Comparison of ENCODE assay signal across 11 mouse cellular contexts in the genomic region with DNA sequence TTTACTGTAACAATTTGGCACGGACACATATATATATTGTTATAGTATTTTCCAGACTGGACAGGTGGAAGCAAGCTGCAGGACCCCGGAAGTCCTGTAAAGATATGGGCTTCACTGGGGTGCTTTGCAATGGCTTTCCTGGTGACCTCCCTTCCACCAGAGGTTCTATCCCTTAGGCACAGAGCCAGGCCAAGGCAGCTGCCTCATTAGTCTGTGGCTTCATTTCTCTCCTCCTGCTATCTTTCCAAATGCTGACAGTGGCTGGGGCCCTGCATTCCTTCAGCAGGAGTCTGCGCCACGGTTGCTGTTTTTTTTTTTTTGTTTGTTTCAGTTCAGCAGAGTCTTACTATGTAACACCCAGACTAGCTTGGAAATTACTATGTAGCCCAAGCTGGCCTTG. TPM values are rescaled to one million over a fixed set of nuclear protein-coding genes. Genes with fewer than 3 reads are reported as not detected.
A peak's percentile ranks its signal among the peaks of the same experiment; 100 is the strongest.
DNase-seq lines count a peak whose midpoint lies in the region; ATAC-seq and TF ChIP-seq lines count a peak whose summit lies in the region.
"Had no signal": no experiment of that assay in that cellular context is flagged by ENCODE, and none has a peak within 500 bp of the region (broad histone marks: within the 10 kb centered on the region; RNA-seq: fewer than 3 reads in every experiment).

No protein-coding gene starts in this region.

- TF ChIP-seq POLR2A in bone marrow macrophage, adult 2 months (IDR thresholded peaks at IDR 0.05; ENCODE audit: borderline replicate concordance, low read depth, low read length), result no peak

- H3K9me3 ChIP-seq in heart, embryonic 16.5 days (replicated peaks; ENCODE audit: control insufficient read depth, low read length), result no peaks in the 10 kb centered on the region
- no peaks in the 10 kb centered on the region for H3K9me3 ChIP-seq in hindbrain, embryonic 12.5 days (replicated peaks)
- H3K9me3 ChIP-seq in midbrain, embryonic 12.5 days, result no peaks in the 10 kb centered on the region

- TF ChIP-seq CTCF in bone marrow macrophage, adult 2 months (IDR thresholded peaks at IDR 0.05; ENCODE audit: low read depth, low read length), result no peak

- no peak overlapping the region for H3K9ac ChIP-seq in heart, embryonic 16.5 days (ENCODE audit: low read length)
- peak overlapping the region; percentile 81; the same call in 1 of the 2 replicates for H3K9ac ChIP-seq in hindbrain, embryonic 12.5 days
- peak overlapping the region; percentile 65; the same call in 1 of the 2 replicates for H3K9ac ChIP-seq in midbrain, embryonic 12.5 days (replicated peaks)
- H3K9ac ChIP-seq: liver, embryonic 14.5 days had no signal

- 38% methylated on average over 4 of the region's 4 CpGs for WGBS in heart, embryonic 16.5 days
- 41% methylated on average over 4 of the region's 4 CpGs for WGBS in hindbrain, embryonic 12.5 days
- 44% methylated on average over 4 of the region's 4 CpGs for WGBS in midbrain, embryonic 12.5 days

- H3K4me3 ChIP-seq in heart, embryonic 16.5 days (ENCODE audit: low read length), result peak overlapping the region; percentile 69
- H3K4me3 ChIP-seq in bone marrow macrophage, adult 2 months (ENCODE audit: insufficient read depth, low read length), result peak overlapping the region; percentile 46; the same call in 1 of the 2 replicates
- peak overlapping the region; percentile 67 for H3K4me3 ChIP-seq in hindbrain, embryonic 12.5 days
- H3K4me3 ChIP-seq in midbrain, embryonic 12.5 days, result peak overlapping the region; percentile 69

- peaks cover 27% of the 10 kb centered on the region for H3K4me1 ChIP-seq in heart, embryonic 16.5 days (ENCODE audit: control insufficient read depth, insufficient read depth, low read length)
- peaks cover 13% of the 10 kb centered on the region for H3K4me1 ChIP-seq in bone marrow macrophage, adult 2 months (ENCODE audit: control insufficient read depth, insufficient read depth, low read length)
- H3K4me1 ChIP-seq in hindbrain, embryonic 12.5 days, result peaks cover 44% of the 10 kb centered on the region
- peaks cover 30% of the 10 kb centered on the region for H3K4me1 ChIP-seq in midbrain, embryonic 12.5 days

- no peak overlapping the region for H3K27ac ChIP-seq in heart, embryonic 16.5 days (ENCODE audit: low read length)
- no peak overlapping the region for H3K27ac ChIP-seq in bone marrow macrophage, adult 2 months (ENCODE audit: insufficient read depth, low read depth, low read length)
- H3K27ac ChIP-seq in hindbrain, embryonic 12.5 days, result peak overlapping the region; percentile 95
- H3K27ac ChIP-seq in midbrain, embryonic 12.5 days (replicated peaks), result peak overlapping the region; percentile 94
- H3K27ac ChIP-seq: liver, embryonic 14.5 days had no signal

- DNase-seq in heart, adult 8-10 months (ENCODE audit: low spot score), result no peak
- no peak for DNase-seq in frontal cortex, postnatal 36 days (ENCODE audit: low spot score in 2 of 2)
- no peak for DNase-seq in right cerebral cortex, postnatal 25 days
- DNase-seq in thymus, postnatal 10 days (ENCODE audit: low spot score in 2 of 2), result no peak
- DNase-seq: gastrocnemius, postnatal 25 days had no signal

- H3K27me3 ChIP-seq in heart, embryonic 16.5 days (ENCODE audit: control insufficient read depth, insufficient read depth, low read length), result peaks cover 30% of the 10 kb centered on the region
- H3K27me3 ChIP-seq in hindbrain, embryonic 12.5 days, result peaks cover 53% of the 10 kb centered on the region
- H3K27me3 ChIP-seq in midbrain, embryonic 12.5 days, result peaks cover 57% of the 10 kb centered on the region

- H3K36me3 ChIP-seq in heart, embryonic 16.5 days (ENCODE audit: control insufficient read depth, insufficient read depth), result no peaks in the 10 kb centered on the region
- no peaks in the 10 kb centered on the region for H3K36me3 ChIP-seq in hindbrain, embryonic 12.5 days
- H3K36me3 ChIP-seq in midbrain, embryonic 12.5 days, result no peaks in the 10 kb centered on the region
- H3K36me3 ChIP-seq: G1E had no signal

- no peak for ATAC-seq in heart, embryonic 16.5 days (replicated peaks; ENCODE audit: extremely low read depth, insufficient read depth, low FRiP score)
- ATAC-seq in hindbrain, embryonic 12.5 days (ENCODE audit: low FRiP score), result no peak
- ATAC-seq in midbrain, embryonic 12.5 days (ENCODE audit: low FRiP score, low read depth), result no peak

- H3K4me2 ChIP-seq in heart, embryonic 16.5 days (ENCODE audit: low read depth, low read length), result peak overlapping the region; percentile 100
- H3K4me2 ChIP-seq in hindbrain, embryonic 12.5 days (replicated peaks), result peak overlapping the region; percentile 96
- H3K4me2 ChIP-seq in midbrain, embryonic 12.5 days (replicated peaks), result peak overlapping the region; percentile 96

RNA-seq across cellular contexts. Expression of a gene that starts 1.1 kb away (rescaled TPM):
- 0.14 and 0.17 TPM in 2 replicates for polyA plus RNA-seq in heart, embryonic 16.5 days (2015; fragmentation: Nextera tagmentation; extraction: Ambion mirVana)
- total RNA-seq in heart, adult 8-10 months (2022), result under 1 TPM; 0.22 to 0.82 (median 0.50) TPM
- polyA plus RNA-seq in bone marrow macrophage, adult 2 months (2012; ENCODE audit: insufficient read depth, insufficient read length, missing spikeins), result 0.09 TPM in 1 of 2 replicates, not detected in the other
- polyA plus RNA-seq in hindbrain, embryonic 12.5 days (2016; fragmentation: Nextera tagmentation; extraction: Ambion mirVana), result 11.9 and 13.2 TPM in 2 replicates
- 7.4 and 9.4 TPM in 2 replicates for polyA plus RNA-seq in midbrain, embryonic 12.5 days (2016; fragmentation: Nextera tagmentation; extraction: Ambion mirVana)
- polyA plus RNA-seq: G1E had no signal

RNA-seq across cellular contexts. Expression of a gene that starts 40.1 kb away (rescaled TPM):
- 1.6 and 1.9 TPM in 2 replicates for polyA plus RNA-seq in heart, embryonic 16.5 days (2015; fragmentation: Nextera tagmentation; extraction: Ambion mirVana)
- total RNA-seq in heart, adult 8-10 months (2022), result 1 to 10 TPM in 3 of 4 experiments, under 1 TPM in 1; 0.72 to 1.5 (median 1.4) TPM
- not detected in 2 replicates for polyA plus RNA-seq in bone marrow macrophage, adult 2 months (2012; ENCODE audit: insufficient read depth, insufficient read length, missing spikeins)
- polyA plus RNA-seq in hindbrain, embryonic 12.5 days (2016; fragmentation: Nextera tagmentation; extraction: Ambion mirVana), result 5.1 and 6.0 TPM in 2 replicates
- polyA plus RNA-seq in midbrain, embryonic 12.5 days (2016; fragmentation: Nextera tagmentation; extraction: Ambion mirVana), result 0.63 and 1.1 TPM in 2 replicates
- total RNA-seq: G1E had no signal
- polyA plus RNA-seq: G1E had no signal

Comparison
In these comparisons a context has a peak if more than half of its experiments do, and no peak if none do; other contexts are left out.
1. H3K27ac ChIP-seq: peak in hindbrain, embryonic 12.5 days (single experiment) and midbrain, embryonic 12.5 days (single experiment); none in heart, embryonic 16.5 days (single experiment) and bone marrow macrophage, adult 2 months (single experiment).
2. Peak in every context shown above with its lines, with median percentiles within 50 percentile points of each other: H3K4me2 ChIP-seq and H3K4me3 ChIP-seq.